Mouse (Mus musculus) kidney, embryonic 15.5 days (tissue): ENCODE measurements around the gene Isx. TPM values are rescaled to one million over a fixed set of nuclear protein-coding genes. Genes with fewer than 3 reads are reported as not detected.

Source experiments
- ATAC-seq: fragments of 200-750 bp; cut with Nextera tagmentation; replicated peaks from 2 replicates; pipeline ENCODE4 v1.8.0; 2017; ENCODE audit warnings: moderate TSS enrichment; ENCODE audit not compliant: low FRiP score
- H3K27ac ChIP-seq: fragments of 300-500 bp; sonication (generic); 2 replicates; pipeline ENCODE4 v1.5.1; 2015; ENCODE audit warnings: mild to moderate bottlenecking, inconsistent platforms
- H3K27me3 ChIP-seq: fragments of 300-500 bp; sonication (generic); 2 replicates; pipeline ENCODE4 v1.6.1; 2015; ENCODE audit warnings: inconsistent platforms
- H3K36me3 ChIP-seq: fragments of 300-500 bp; sonication (generic); 2 replicates; pipeline ENCODE4 v1.6.1; 2015; ENCODE audit warnings: inconsistent platforms
- H3K4me1 ChIP-seq: fragments of 300-500 bp; sonication (generic); 2 replicates; pipeline ENCODE4 v1.6.1; 2015; ENCODE audit warnings: inconsistent platforms
- H3K4me2 ChIP-seq: fragments of 300-500 bp; sonication (generic); 2 replicates; pipeline ENCODE4 v1.6.1; 2015; ENCODE audit warnings: moderate library complexity, mild to moderate bottlenecking, inconsistent platforms
- H3K4me3 ChIP-seq: fragments of 300-500 bp; sonication (generic); replicated peaks from 2 replicates; pipeline ENCODE4 v1.5.1; 2015; ENCODE audit warnings: mild to moderate bottlenecking, inconsistent platforms
- H3K9ac ChIP-seq: fragments of 300-500 bp; sonication (generic); 2 replicates; pipeline ENCODE4 v1.6.1; 2015; ENCODE audit warnings: mild to moderate bottlenecking, inconsistent platforms
- H3K9me3 ChIP-seq: fragments of 300-500 bp; sonication (generic); replicated peaks from 2 replicates; pipeline ENCODE4 v1.6.1; 2016; ENCODE audit warnings: inconsistent platforms
- WGBS: fragments of 180-500 bp; shearing (Covaris S2); methylation state at CpG from one replicate; pipeline ENCODE4 v1.1.7; 2015; ENCODE audit warnings: mixed read lengths; 5-methylcytosine and 5-hydroxymethylcytosine counted together
- polyA plus RNA-seq: library from polyadenylated mRNA; unstranded; fragments of >200 nt; fragmentation: Nextera tagmentation; extraction: Ambion mirVana; gene quantifications from 2 replicates; pipeline ENCODE4 v1.2.1, GENCODE M21; 2015

Isx gene
- polyA plus RNA-seq, 1 experiment from 2014 or later: not detected

DNA sequence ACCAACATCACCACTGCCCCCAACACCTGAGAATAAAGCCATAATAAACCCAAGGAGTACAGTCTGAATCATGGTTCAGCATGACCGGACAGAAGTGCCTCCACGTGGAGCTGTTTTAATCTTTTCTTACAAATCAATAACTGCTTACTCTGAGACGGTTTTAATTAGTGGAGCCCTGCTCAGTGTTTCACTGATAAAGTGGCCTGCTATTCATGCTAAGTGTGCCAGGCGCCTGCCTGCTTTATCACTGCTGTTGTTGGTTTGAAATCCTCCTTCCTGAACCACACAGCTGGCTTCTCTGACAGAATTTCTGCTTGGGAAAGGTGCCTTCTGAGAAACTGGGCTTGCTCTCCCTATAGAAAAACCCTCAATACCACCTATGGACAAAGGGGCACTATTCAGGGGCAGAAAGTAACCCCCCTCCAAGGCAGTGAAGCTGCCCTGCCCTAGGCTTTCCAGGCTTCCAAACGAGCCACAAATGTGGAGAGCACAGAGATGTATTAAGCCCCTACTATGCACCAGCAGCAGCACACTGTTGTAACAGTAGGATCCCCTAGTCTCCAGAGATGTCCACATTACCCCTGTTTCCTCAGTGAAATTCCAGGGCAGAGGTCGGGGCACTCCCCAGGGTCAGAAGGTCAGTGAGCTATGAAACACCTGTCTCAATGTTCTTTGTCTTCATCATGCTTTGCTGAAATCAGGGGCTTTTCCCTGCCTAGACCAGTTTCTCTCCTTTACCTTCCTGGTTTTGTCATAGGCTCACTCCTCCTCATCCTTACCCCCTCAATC, 30.3 kb downstream of the Isx start:
- 54% methylated on average over 6 of the region's 6 CpGs for WGBS
- no peak for ATAC-seq
- H3K4me1 ChIP-seq: no peaks in the 10 kb centered on the region
- no peaks in the 10 kb centered on the region for H3K27me3 ChIP-seq
- no peak overlapping the region for H3K4me2 ChIP-seq
- H3K9me3 ChIP-seq: no peaks in the 10 kb centered on the region
- H3K36me3 ChIP-seq: no peaks in the 10 kb centered on the region
- no peak overlapping the region for H3K27ac ChIP-seq
- H3K4me3 ChIP-seq: no peak overlapping the region
- H3K9ac ChIP-seq: no peak overlapping the region

DNA sequence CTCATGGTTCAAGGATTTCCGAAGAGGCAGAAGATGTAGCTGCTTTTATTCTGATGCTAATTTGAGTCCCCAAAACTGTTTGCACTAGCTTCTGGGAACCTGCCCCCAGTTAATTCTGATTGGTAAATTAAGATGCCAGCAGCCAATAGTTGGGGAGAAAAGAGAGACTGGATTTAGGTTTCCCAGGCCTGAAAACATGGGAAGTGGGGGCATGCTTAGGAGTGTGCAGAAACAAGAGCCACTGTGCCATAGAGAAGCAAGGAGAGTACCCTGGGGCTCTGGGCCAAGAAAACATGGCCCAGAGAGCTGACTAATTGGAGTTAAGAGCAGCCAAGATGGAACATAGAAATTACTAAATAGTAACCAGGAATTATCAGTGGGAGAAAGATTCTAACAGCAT, 33.4 kb downstream of the Isx start:
- H3K4me3 ChIP-seq: no peak overlapping the region
- WGBS: 56% methylated on average over 1 of the region's 1 CpGs
- no peaks in the 10 kb centered on the region for H3K36me3 ChIP-seq
- no peak overlapping the region for H3K27ac ChIP-seq
- no peak overlapping the region for H3K9ac ChIP-seq
- no peaks in the 10 kb centered on the region for H3K9me3 ChIP-seq
- H3K27me3 ChIP-seq: no peaks in the 10 kb centered on the region
- H3K4me2 ChIP-seq: no peak overlapping the region
- ATAC-seq: no peak
- no peaks in the 10 kb centered on the region for H3K4me1 ChIP-seq

DNA sequence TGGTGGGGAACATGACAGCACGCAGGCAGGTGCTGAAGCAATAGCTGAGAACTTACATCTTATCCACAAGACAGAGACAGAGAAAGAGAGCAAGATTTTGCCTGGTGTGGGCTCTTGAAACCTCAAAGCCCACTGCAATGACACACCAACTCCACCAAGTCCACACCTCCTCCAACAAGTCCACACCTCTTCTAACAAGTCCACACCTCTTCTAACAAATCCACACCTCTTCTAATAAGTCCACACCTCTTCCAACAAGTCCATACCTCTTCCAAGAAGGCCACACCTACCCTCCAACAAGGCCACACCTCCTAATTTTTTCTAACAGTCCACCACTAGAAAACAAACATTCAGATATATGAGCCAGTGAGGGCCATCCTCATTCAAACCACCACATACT, 37.7 kb downstream of the Isx start:
- H3K4me1 ChIP-seq: no peaks in the 10 kb centered on the region
- no peaks in the 10 kb centered on the region for H3K9me3 ChIP-seq
- no peak for ATAC-seq
- H3K27me3 ChIP-seq: no peaks in the 10 kb centered on the region
- H3K27ac ChIP-seq: no peak overlapping the region
- 87% methylated on average over 1 of the region's 1 CpGs for WGBS
- H3K36me3 ChIP-seq: no peaks in the 10 kb centered on the region
- H3K9ac ChIP-seq: no peak overlapping the region
- no peak overlapping the region for H3K4me2 ChIP-seq
- no peak overlapping the region for H3K4me3 ChIP-seq

DNA sequence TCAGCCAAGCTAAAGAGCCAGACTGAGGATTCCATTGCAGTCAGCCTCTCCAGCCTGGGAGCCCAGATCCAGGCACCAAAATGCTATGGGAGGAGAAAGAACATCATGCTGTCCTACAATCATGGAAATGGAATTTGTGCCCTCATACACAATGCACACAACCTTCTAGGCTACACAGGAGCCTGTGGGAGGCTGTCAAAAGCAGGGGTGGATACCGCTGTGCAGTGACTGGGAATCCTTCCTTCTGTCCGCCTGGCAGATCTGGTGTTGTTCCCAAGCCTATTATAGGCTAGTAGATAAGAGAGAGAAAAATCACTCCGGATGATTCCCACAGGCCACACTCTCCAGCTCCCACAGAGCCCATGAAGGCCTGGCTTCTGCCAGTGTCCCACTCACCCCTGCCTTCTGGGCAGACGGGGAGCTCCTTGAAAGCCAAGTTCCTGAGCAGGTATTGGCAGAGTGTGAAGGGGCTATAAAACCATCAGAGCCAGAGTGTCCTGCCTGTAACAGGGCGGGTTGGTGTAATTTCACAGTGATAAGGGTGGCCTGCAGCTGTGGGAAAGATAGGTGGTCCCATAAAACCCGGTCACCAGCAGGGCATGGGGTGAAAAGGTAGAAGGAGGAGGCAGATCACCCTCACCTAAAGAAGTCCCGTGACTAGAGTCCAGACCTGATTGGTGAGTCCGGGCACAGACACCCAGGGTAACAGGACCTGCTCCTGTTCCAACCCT, 47.9 kb downstream of the Isx start:
- no peak overlapping the region for H3K9ac ChIP-seq
- WGBS: 47% methylated on average over 8 of the region's 8 CpGs
- H3K36me3 ChIP-seq: no peaks in the 10 kb centered on the region
- no peaks in the 10 kb centered on the region for H3K27me3 ChIP-seq
- H3K27ac ChIP-seq: no peak overlapping the region
- no peaks in the 10 kb centered on the region for H3K9me3 ChIP-seq
- no peaks in the 10 kb centered on the region for H3K4me1 ChIP-seq
- ATAC-seq: no peak
- no peak overlapping the region for H3K4me2 ChIP-seq
- H3K4me3 ChIP-seq: no peak overlapping the region

DNA sequence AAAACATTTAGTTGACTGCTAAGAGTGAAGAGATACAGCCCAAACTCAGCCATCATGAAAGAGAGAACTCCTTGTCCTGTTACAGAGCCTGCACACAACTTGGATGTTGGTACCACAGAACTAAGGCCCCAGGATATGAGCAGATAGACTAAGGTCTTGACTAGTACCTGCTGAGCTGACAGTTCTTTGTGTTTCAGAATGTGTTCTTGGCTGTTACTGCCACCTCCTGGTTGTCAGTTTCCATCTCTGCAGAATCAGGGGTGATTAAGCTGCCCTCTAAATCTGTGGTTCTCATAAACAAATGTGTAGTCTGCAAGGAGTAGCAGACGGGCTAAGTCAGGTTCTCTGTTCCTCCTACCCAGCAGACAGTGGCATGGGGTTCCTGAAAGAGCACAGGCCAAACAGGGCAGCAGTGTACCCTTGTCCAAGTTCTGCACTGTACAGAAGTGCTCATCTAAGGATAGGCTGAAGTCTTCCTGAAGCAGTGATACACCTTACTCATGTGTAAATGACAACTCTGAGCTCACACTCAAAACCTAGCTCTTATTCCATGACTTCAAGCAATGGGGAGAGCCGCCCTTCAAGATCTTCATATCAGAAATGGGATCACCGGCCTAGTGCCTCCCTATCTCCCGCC, 49.0 kb downstream of the Isx start:
- H3K36me3 ChIP-seq: no peaks in the 10 kb centered on the region
- no peak for ATAC-seq
- no peaks in the 10 kb centered on the region for H3K9me3 ChIP-seq
- no peaks in the 10 kb centered on the region for H3K4me1 ChIP-seq
- 80% methylated on average over 4 of the region's 4 CpGs for WGBS
- no peak overlapping the region for H3K4me3 ChIP-seq
- no peak overlapping the region for H3K4me2 ChIP-seq
- no peaks in the 10 kb centered on the region for H3K27me3 ChIP-seq
- no peak overlapping the region for H3K27ac ChIP-seq
- no peak overlapping the region for H3K9ac ChIP-seq

DNA sequence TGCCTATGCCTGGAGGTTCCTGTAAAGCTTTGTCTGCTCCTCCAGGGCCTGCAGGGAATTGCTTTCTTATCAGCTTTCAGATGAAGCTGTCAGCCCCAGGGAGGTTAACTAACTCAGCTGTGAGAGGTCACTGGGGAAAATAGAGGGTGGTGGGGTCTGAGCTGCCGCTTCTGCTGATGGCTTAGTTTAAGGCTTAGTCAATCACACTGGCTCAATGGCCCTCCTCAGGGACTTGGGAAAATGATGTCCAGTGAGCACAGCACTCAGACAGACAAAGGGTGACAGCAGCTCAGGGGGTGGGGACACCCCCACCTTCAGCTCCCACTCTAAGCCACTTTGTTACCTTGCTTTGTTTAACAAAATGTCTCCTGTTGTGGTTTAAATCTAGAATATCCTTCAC, 55.0 kb downstream of the Isx start:
- no peaks in the 10 kb centered on the region for H3K27me3 ChIP-seq
- ATAC-seq: no peak
- no peaks in the 10 kb centered on the region for H3K36me3 ChIP-seq
- no peak overlapping the region for H3K4me3 ChIP-seq
- H3K9ac ChIP-seq: no peak overlapping the region
- H3K9me3 ChIP-seq: no peaks in the 10 kb centered on the region
- WGBS: 42% methylated on average over 1 of the region's 1 CpGs
- no peaks in the 10 kb centered on the region for H3K4me1 ChIP-seq
- no peak overlapping the region for H3K27ac ChIP-seq
- no peak overlapping the region for H3K4me2 ChIP-seq

DNA sequence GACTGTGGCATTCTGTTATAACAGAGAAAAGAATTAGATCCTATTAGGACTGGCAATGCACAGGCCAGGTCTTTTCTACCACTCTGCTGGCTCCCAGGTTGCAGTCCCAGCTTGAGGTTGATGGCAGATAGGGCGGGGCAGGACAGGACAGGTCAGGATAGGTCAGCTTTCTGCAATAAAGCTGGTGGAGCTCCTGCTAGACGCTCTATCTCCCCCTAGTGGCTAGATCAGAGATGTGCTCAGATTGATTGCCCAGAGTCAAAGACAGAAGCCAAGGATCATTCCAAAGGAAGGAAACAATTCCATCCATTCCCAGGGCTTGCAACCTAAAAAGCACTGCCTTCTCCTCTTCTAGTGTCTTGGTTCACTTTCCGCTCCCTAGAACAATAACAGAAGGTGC, 57.8 kb downstream of the Isx start:
- H3K9me3 ChIP-seq: no peaks in the 10 kb centered on the region

DNA sequence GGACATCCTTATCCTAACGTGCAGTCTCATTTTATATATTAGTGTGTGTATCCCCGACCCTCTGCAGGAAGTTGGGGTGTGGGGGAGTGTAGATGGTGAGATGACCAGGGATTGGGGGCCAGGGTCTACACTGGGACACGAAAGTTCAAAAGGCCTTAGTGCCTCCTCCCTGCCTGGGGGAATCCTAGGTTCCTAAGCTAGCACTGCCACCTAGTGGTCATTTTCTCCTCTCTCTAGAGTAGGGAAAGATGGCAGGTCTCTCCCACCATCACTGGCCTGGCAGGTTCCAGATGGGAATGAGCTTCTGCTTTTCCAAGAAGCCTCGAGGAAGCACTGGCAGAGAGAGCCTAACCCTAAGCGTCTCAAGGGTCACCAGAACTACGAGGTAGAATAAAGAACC, 62.3 kb downstream of the Isx start:
- no peaks in the 10 kb centered on the region for H3K4me1 ChIP-seq
- H3K9me3 ChIP-seq: no peaks in the 10 kb centered on the region
- no peak overlapping the region for H3K4me2 ChIP-seq
- H3K27me3 ChIP-seq: no peaks in the 10 kb centered on the region
- WGBS: 22% methylated on average over 6 of the region's 6 CpGs
- H3K27ac ChIP-seq: no peak overlapping the region
- H3K36me3 ChIP-seq: no peaks in the 10 kb centered on the region
- H3K9ac ChIP-seq: no peak overlapping the region
- H3K4me3 ChIP-seq: no peak overlapping the region
- ATAC-seq: peak; percentile 82

More for the DNA sequence above, 57.8 kb downstream of the Isx start:
- H3K4me1 ChIP-seq: no peaks in the 10 kb centered on the region
- H3K36me3 ChIP-seq: no peaks in the 10 kb centered on the region
- ATAC-seq: no peak
- no peaks in the 10 kb centered on the region for H3K27me3 ChIP-seq
- H3K9ac ChIP-seq: no peak overlapping the region
- no peak overlapping the region for H3K4me3 ChIP-seq
- no peak overlapping the region for H3K4me2 ChIP-seq
- 18% methylated on average over 3 of the region's 3 CpGs for WGBS
- no peak overlapping the region for H3K27ac ChIP-seq

DNA sequence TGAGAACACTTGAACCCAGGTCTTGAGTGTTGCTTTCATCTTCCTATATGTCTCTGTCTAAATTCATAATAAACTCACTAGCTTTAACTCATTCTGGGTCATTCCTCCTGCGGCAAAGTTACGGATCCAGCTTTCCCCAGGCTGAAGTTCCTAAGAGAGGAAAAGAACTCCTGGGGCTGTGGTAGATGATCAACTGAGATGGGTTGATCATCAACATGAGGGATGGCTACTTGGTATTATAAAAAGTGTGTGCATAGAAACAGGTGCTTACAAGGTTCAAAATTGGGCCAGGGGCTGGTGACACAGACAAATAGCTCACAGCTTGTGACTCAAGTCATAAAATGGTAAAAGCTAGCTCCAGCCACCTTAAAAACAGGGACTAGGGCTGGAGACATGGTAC, 63.7 kb downstream of the Isx start:
- Histone ChIP-seq H3K9me3 (no peaks in the 10 kb centered on the region), H3K4me3 (no peak overlapping the region), H3K9ac (no peak overlapping the region), H3K36me3 (no peaks in the 10 kb centered on the region), H3K4me2 (no peak overlapping the region), H3K4me1 (no peaks in the 10 kb centered on the region), H3K27ac (no peak overlapping the region), H3K27me3 (no peaks in the 10 kb centered on the region)
- no peak for ATAC-seq
- WGBS: 81% methylated on average over 2 of the region's 2 CpGs

DNA sequence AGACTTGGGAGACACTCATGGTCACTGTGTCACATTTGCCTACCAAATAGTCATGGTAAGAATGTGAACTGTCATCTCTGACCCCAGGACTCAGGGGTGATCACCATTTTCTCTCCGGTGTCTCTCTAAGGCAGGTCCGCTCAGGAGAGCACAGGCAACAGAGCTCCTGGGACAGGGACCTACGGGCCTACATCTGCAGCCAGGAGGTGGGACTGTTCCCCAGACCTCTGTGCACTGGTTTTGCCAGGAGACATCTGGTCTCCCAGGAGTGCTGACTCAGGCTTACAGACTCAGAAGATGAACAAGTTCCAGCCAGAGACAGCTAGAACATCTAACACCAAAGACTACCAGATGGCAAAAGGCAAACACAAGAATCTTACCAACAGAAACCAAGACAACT, 69.1 kb downstream of the Isx start:
- no peak overlapping the region for H3K27ac ChIP-seq
- ATAC-seq: no peak
- no peaks in the 10 kb centered on the region for H3K4me1 ChIP-seq
- H3K4me2 ChIP-seq: no peak overlapping the region
- H3K36me3 ChIP-seq: no peaks in the 10 kb centered on the region
- H3K27me3 ChIP-seq: no peaks in the 10 kb centered on the region
- no peak overlapping the region for H3K9ac ChIP-seq
- WGBS: 92% methylated on average over 3 of the region's 3 CpGs
- H3K4me3 ChIP-seq: no peak overlapping the region
- no peaks in the 10 kb centered on the region for H3K9me3 ChIP-seq
